Mouse (Mus musculus) T-helper 2 cell (primary cell): ENCODE data around the gene Pard6b.

Source experiments
- in situ Hi-C: fragments of 300-600 bp; cut with MboI, MseI; formaldehyde crosslinking; loops from one replicate; pipeline ENCODE4 v1.15.1; 2025; ENCODE audit warnings: high pct_unique_total_duplicates

Gene Pard6b

GRCm38 (mm10) chr2:168125288-168126089 is 44.7 kb downstream of the Pard6b start:
- in situ Hi-C loops = no loop called here

- in situ Hi-C loops = no loop called here
Measured at GRCm38 (mm10) chr2:168127767-168128166, 47.0 kb downstream of the Pard6b start.

GRCm38 (mm10) chr2:168128211-168128859 is 47.5 kb downstream of the Pard6b start:
- in situ Hi-C loops = no loop called here

- in situ Hi-C loops = no loop called here
Measured at GRCm38 (mm10) chr2:168130046-168130445, 49.2 kb downstream of the Pard6b start.

- in situ Hi-C loops = no loop called here
Measured at GRCm38 (mm10) chr2:168137161-168137560, 56.4 kb downstream of the Pard6b start.

- in situ Hi-C loops = no loop called here
Measured at GRCm38 (mm10) chr2:168143794-168144193, 63.0 kb downstream of the Pard6b start.

GRCm38 (mm10) chr2:168145437-168145836 is 64.6 kb downstream of the Pard6b start:
- in situ Hi-C loops = no loop called here

- in situ Hi-C loops = no loop called here
Measured at GRCm38 (mm10) chr2:168147722-168148432, 67.1 kb downstream of the Pard6b start.

GRCm38 (mm10) chr2:168149241-168149640 is 68.4 kb downstream of the Pard6b start:
- in situ Hi-C loops = no loop called here
